Mouse (Mus musculus): Measurements from ENCODE around the gene Ccdc65. TPM values are rescaled to one million over a fixed set of nuclear protein-coding genes. Genes with fewer than 3 reads are reported as not detected.

The Ccdc65 gene
- polyA plus RNA-seq, 1 experiment from 2014 or later = 1.7 TPM

DNA sequence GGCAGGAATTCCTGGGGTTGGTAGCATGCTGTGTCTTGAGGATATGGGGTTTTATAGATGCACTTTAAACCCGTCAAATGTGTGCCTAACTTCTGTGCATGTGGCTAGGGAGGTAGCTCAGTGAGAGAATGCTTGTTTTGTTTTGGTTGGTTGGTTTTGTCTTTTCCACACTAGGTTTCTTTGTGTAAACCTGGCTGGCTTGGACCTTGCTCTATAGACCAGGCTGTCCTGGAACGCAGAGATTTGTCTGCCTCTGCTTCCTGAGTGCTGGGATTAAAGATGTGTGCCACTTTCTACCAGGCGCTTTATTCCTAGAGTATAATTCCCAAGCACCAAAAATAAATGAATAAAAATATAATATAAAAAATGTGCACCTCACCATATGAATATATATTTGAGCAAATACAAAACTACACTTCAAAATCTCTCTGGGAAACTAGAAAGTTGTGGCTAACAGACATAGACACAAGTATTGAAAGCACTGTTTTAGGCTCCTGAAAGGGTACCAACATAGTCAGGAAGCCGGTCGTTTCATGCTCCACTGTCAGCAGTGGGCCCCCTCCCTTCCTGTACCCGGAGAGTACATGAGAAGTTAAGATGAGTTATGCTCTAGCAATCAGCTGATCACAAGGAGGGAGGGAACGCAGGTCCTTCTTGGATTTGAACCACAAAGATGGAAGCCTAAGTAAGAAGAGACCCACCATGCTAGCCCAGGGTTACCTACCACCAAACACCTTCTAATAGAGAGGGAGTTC lies 22.0 kb downstream of the Ccdc65 start:
- H3K36me3 ChIP-seq (ENCODE audit: control insufficient read depth, insufficient read depth, low read length) = no peaks in the 10 kb centered on the region
- H3K4me2 ChIP-seq (ENCODE audit: low read depth, low read length) = no peak overlapping the region
- no peak overlapping the region for H3K27ac ChIP-seq (ENCODE audit: low read length)
- 76% methylated on average over 7 of the region's 7 CpGs for WGBS
- no peak overlapping the region for H3K4me3 ChIP-seq (replicated peaks; ENCODE audit: low read length)
- no peaks in the 10 kb centered on the region for H3K9me3 ChIP-seq (replicated peaks; ENCODE audit: control insufficient read depth, low read length)
- ATAC-seq (ENCODE audit: insufficient read depth, low FRiP score) = no peak
- H3K9ac ChIP-seq (ENCODE audit: low read length) = no peak overlapping the region
- H3K4me1 ChIP-seq (ENCODE audit: control insufficient read depth, insufficient read depth, low read length) = peaks cover 15% of the 10 kb centered on the region
- H3K27me3 ChIP-seq (ENCODE audit: control insufficient read depth, insufficient read depth, low read length) = no peaks in the 10 kb centered on the region

DNA sequence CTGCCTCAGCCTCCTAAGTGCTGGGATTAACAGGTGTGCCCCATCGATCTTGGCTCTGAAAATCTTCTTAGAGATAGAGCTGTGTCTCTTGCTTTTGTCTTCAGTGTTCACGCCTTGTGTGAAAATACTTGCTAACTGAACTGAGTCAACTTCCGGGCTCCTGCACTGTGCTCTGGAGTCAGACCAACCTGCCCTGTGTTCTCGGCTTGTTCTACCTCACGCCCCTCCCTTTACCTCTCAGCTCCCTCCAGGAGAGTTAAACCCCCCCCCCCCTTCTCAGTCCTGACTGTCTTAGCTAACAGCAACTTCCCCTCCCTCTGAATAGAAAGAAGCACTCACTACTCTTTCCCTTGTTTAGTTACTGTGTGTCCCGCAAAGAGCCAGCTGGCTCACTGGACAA lies 22.8 kb downstream of the Ccdc65 start:
- Histone ChIP-seq H3K27me3 (ENCODE audit: control insufficient read depth, insufficient read depth, low read length) (no peaks in the 10 kb centered on the region), H3K4me2 (ENCODE audit: low read depth, low read length) (no peak overlapping the region), H3K36me3 (ENCODE audit: control insufficient read depth, insufficient read depth, low read length) (peaks cover under 1% of the 10 kb centered on the region; the same call in 1 of the 2 replicates), H3K4me3 (replicated peaks; ENCODE audit: low read length) (no peak overlapping the region), H3K9me3 (replicated peaks; ENCODE audit: control insufficient read depth, low read length) (no peaks in the 10 kb centered on the region), H3K9ac (ENCODE audit: low read length) (no peak overlapping the region), H3K27ac (ENCODE audit: low read length) (no peak overlapping the region), H3K4me1 (ENCODE audit: control insufficient read depth, insufficient read depth, low read length) (peaks cover 15% of the 10 kb centered on the region)
- no peak for ATAC-seq (ENCODE audit: insufficient read depth, low FRiP score)
- WGBS = 68% methylated on average over 6 of the region's 6 CpGs

DNA sequence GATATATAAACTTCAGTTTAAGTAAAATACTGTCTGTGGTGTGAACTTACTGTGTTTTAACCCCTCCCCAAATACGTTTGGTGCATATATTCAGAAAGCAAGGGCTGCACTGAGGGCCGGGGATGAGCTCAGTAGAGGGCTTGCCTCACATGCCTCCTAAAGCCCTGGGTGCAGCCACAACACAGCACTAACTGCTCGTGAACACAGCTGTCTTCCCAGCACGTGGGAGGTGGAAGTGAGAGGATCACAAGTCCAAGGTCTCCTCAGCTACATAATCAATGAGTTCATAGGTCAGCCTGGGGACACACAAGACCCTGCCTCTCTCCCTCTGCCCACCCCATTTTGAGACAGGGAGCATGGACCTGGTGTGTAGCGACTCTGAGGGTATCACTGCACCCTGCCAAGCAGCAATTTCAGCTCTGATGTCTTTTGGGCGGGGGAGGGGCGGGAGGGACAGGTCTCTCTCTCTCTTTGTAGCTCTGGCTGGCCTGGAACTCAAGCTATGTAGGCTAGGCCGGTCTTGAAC lies 24.1 kb downstream of the Ccdc65 start:
- no peak overlapping the region for H3K27ac ChIP-seq (ENCODE audit: low read length)
- H3K9me3 ChIP-seq (replicated peaks; ENCODE audit: control insufficient read depth, low read length) = no peaks in the 10 kb centered on the region
- H3K27me3 ChIP-seq (ENCODE audit: control insufficient read depth, insufficient read depth, low read length) = no peaks in the 10 kb centered on the region
- H3K4me1 ChIP-seq (ENCODE audit: control insufficient read depth, insufficient read depth, low read length) = peaks cover 8% of the 10 kb centered on the region
- no peak overlapping the region for H3K4me3 ChIP-seq (replicated peaks; ENCODE audit: low read length)
- H3K36me3 ChIP-seq (ENCODE audit: control insufficient read depth, insufficient read depth, low read length) = peaks cover 9% of the 10 kb centered on the region
- H3K4me2 ChIP-seq (ENCODE audit: low read depth, low read length) = no peak overlapping the region
- WGBS = 58% methylated on average over 8 of the region's 8 CpGs
- ATAC-seq (ENCODE audit: insufficient read depth, low FRiP score) = no peak
- H3K9ac ChIP-seq (ENCODE audit: low read length) = no peak overlapping the region

DNA sequence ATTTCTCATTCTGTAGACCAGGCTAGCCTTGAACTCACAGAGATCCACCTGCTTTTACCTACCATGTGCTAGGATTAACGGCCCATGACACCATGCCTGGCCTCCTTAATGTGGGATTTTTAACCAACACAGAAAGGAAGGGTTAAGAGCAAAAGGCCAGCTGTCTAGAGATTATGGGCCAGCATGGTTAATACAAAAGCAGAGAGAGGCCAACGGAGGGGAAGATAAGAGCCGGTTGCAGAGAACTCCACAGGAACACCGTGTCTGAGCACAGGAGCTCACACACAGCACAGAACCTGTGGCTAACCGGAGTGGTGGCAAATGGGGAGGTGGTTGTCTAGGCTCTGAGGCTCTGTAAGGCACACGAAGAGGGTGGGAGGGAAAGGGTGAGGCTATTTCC lies 25.4 kb downstream of the Ccdc65 start:
- no peaks in the 10 kb centered on the region for H3K27me3 ChIP-seq (ENCODE audit: control insufficient read depth, insufficient read depth, low read length)
- H3K27ac ChIP-seq (ENCODE audit: low read length) = peak overlapping the region; percentile 21; the same call in 1 of the 2 replicates
- no peak overlapping the region for H3K9ac ChIP-seq (ENCODE audit: low read length)
- peaks cover 9% of the 10 kb centered on the region for H3K36me3 ChIP-seq (ENCODE audit: control insufficient read depth, insufficient read depth, low read length)
- peaks cover 2% of the 10 kb centered on the region for H3K4me1 ChIP-seq (ENCODE audit: control insufficient read depth, insufficient read depth, low read length)
- H3K9me3 ChIP-seq (replicated peaks; ENCODE audit: control insufficient read depth, low read length) = no peaks in the 10 kb centered on the region
- 47% methylated on average over 6 of the region's 6 CpGs for WGBS
- H3K4me2 ChIP-seq (ENCODE audit: low read depth, low read length) = no peak overlapping the region
- peak; percentile 66 for ATAC-seq (ENCODE audit: insufficient read depth, low FRiP score)
- H3K4me3 ChIP-seq (replicated peaks; ENCODE audit: low read length) = no peak overlapping the region

DNA sequence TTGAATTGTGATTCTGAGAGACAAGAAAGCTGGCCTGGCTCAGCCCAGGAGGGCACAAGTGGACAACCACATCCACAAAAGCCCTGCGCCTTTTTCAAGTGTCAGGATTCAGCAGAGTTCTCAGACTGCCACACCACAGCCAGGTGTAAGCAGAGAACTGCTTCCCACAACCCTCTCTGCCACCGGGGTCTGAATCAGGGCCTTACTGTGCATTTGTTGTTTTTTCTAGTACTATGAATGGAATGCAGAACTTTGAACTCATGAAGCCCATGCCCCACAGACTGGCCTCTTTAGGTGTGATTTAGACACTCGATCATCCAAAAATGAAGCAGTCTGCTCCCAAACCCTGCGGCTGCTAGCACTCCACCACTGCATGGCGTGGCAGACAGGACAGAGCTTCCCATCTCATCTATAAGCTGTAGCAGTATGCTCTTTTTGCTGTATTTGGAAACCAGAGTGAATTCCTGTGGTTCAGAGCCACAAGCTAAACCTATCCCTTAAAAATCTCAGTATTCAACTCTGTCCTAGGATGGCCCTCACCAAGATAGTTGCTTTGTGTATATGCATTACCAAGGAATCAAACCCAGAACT lies 26.1 kb downstream of the Ccdc65 start:
- peaks cover 10% of the 10 kb centered on the region for H3K36me3 ChIP-seq (ENCODE audit: control insufficient read depth, insufficient read depth, low read length)
- ATAC-seq (ENCODE audit: insufficient read depth, low FRiP score) = no peak
- peaks cover 2% of the 10 kb centered on the region; the same call in 1 of the 2 replicates for H3K4me1 ChIP-seq (ENCODE audit: control insufficient read depth, insufficient read depth, low read length)
- WGBS = 66% methylated on average over 5 of the region's 5 CpGs
- no peaks in the 10 kb centered on the region for H3K27me3 ChIP-seq (ENCODE audit: control insufficient read depth, insufficient read depth, low read length)
- H3K9ac ChIP-seq (ENCODE audit: low read length) = peak overlapping the region; percentile 7; the same call in 1 of the 2 replicates
- H3K27ac ChIP-seq (ENCODE audit: low read length) = peak overlapping the region; percentile 21; the same call in 1 of the 2 replicates
- H3K9me3 ChIP-seq (replicated peaks; ENCODE audit: control insufficient read depth, low read length) = no peaks in the 10 kb centered on the region
- no peak overlapping the region for H3K4me3 ChIP-seq (replicated peaks; ENCODE audit: low read length)
- H3K4me2 ChIP-seq (ENCODE audit: low read depth, low read length) = no peak overlapping the region

DNA sequence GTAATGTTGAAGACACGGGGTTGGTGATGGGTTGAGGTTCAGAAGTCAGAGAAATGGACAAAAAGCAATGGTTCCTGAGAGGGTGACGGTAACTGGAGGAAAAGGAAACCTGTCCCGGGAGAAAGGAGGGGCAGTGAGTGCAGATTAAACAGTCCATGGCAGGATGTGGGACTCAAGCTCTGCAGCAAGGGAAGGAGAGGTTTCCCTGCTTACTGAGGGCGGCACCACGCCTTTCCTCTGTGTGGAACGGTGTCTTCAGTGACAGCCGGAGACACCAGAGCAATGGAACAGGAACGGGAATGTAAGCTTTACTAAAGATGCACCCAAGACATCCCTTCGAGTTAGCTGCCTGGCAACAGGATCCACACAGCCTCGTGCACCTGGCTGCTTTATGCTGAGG lies 28.5 kb downstream of the Ccdc65 start:
- Histone ChIP-seq H3K36me3 (ENCODE audit: control insufficient read depth, insufficient read depth, low read length) (peaks cover 16% of the 10 kb centered on the region), H3K27me3 (ENCODE audit: control insufficient read depth, insufficient read depth, low read length) (no peaks in the 10 kb centered on the region), H3K4me3 (replicated peaks; ENCODE audit: low read length) (no peak overlapping the region), H3K9ac (ENCODE audit: low read length) (no peak overlapping the region), H3K4me2 (ENCODE audit: low read depth, low read length) (no peak overlapping the region), H3K9me3 (replicated peaks; ENCODE audit: control insufficient read depth, low read length) (no peaks in the 10 kb centered on the region), H3K27ac (ENCODE audit: low read length) (no peak overlapping the region), H3K4me1 (ENCODE audit: control insufficient read depth, insufficient read depth, low read length) (0 out of 2 replicates have a peak, but pooled peaks cover 2% of the 10 kb centered on the region)
- WGBS = 86% methylated on average over 10 of the region's 10 CpGs
- ATAC-seq (ENCODE audit: insufficient read depth, low FRiP score) = no peak

DNA sequence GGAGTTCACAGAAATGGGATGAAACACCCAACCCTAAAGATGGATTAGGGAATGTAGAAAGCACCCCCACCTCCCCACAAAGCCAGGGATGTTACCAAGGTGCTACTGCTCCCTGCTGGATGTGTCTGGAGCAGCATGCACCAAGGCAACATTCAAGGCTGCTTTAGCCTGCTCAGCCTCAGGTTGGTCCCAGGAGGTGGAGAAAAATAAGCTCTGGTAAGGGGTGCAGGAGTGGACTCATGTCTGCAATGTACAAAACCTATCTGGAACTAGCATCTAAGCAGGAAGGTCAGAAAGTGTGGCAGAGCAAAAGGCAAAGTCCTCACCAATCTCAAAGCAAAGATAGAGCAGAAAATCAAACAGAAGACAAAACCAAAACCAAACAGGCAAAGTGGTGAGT lies 29.9 kb downstream of the Ccdc65 start:
- Histone ChIP-seq H3K27ac (ENCODE audit: low read length) (no peak overlapping the region), H3K36me3 (ENCODE audit: control insufficient read depth, insufficient read depth, low read length) (peaks cover 20% of the 10 kb centered on the region), H3K27me3 (ENCODE audit: control insufficient read depth, insufficient read depth, low read length) (no peaks in the 10 kb centered on the region), H3K4me3 (replicated peaks; ENCODE audit: low read length) (no peak overlapping the region), H3K9ac (ENCODE audit: low read length) (no peak overlapping the region), H3K4me2 (ENCODE audit: low read depth, low read length) (no peak overlapping the region), H3K4me1 (ENCODE audit: control insufficient read depth, insufficient read depth, low read length) (0 out of 2 replicates have a peak, but pooled peaks cover 2% of the 10 kb centered on the region), H3K9me3 (replicated peaks; ENCODE audit: control insufficient read depth, low read length) (no peaks in the 10 kb centered on the region)
- ATAC-seq (ENCODE audit: insufficient read depth, low FRiP score) = peak; percentile 76; the same call in 1 of the 2 replicates

DNA sequence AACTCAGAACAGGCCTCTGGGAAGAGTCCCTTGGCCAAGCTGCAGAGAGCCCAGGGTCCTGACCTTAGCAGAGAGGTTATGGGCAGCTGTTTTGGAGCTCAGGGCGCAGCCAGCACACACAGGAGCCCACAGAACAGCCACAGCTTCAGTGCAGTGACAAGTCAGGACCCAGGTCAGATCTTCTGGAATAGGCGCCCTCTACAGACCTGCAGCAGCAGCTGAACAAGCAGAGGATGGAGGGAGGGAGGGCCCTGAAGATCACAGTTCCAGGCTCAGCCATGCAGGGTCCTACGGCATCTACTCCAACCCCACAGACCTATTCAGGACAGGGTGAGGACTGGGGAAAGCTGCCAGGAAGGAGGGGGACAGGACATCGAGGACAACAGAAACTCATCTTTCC lies 30.8 kb downstream of the Ccdc65 start:
- no peaks in the 10 kb centered on the region for H3K27me3 ChIP-seq (ENCODE audit: control insufficient read depth, insufficient read depth, low read length)
- H3K9ac ChIP-seq (ENCODE audit: low read length) = no peak overlapping the region
- no peak overlapping the region for H3K4me2 ChIP-seq (ENCODE audit: low read depth, low read length)
- no peak for ATAC-seq (ENCODE audit: insufficient read depth, low FRiP score)
- H3K36me3 ChIP-seq (ENCODE audit: control insufficient read depth, insufficient read depth, low read length) = peaks cover 20% of the 10 kb centered on the region
- 0 out of 2 replicates have a peak, but pooled peaks cover 2% of the 10 kb centered on the region for H3K4me1 ChIP-seq (ENCODE audit: control insufficient read depth, insufficient read depth, low read length)
- H3K9me3 ChIP-seq (replicated peaks; ENCODE audit: control insufficient read depth, low read length) = no peaks in the 10 kb centered on the region
- peak overlapping the region; percentile 72; the same call in 1 of the 2 replicates for H3K27ac ChIP-seq (ENCODE audit: low read length)
- WGBS = 62% methylated on average over 4 of the region's 4 CpGs
- H3K4me3 ChIP-seq (replicated peaks; ENCODE audit: low read length) = no peak overlapping the region

DNA sequence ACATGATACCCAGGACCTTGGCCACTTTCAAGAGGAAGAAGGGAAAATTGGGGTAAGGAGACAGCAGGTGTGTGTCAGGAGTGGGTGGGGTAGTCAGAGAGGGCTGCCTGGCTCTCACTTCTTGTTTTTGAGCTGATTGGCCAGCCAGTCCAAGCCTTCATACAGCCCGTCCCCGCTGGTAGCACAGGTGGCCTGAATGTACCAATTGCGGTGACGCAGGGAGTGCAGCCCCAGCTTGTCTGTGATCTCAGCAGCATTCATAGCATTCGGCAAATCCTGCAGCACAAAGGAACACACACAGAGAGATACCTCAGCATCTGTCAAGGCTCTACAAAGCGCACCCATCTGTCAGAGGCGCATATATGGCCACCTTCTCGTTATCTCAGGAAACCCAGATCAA lies 32.2 kb downstream of the Ccdc65 start:
- H3K4me2 ChIP-seq (ENCODE audit: low read depth, low read length) = no peak overlapping the region
- H3K9ac ChIP-seq (ENCODE audit: low read length) = no peak overlapping the region
- no peak for ATAC-seq (ENCODE audit: insufficient read depth, low FRiP score)
- H3K36me3 ChIP-seq (ENCODE audit: control insufficient read depth, insufficient read depth, low read length) = peaks cover 20% of the 10 kb centered on the region
- 0 out of 2 replicates have a peak, but pooled peaks cover 2% of the 10 kb centered on the region for H3K4me1 ChIP-seq (ENCODE audit: control insufficient read depth, insufficient read depth, low read length)
- no peaks in the 10 kb centered on the region for H3K27me3 ChIP-seq (ENCODE audit: control insufficient read depth, insufficient read depth, low read length)
- H3K4me3 ChIP-seq (replicated peaks; ENCODE audit: low read length) = no peak overlapping the region
- WGBS = 84% methylated on average over 8 of the region's 8 CpGs
- H3K27ac ChIP-seq (ENCODE audit: low read length) = no peak overlapping the region
- no peaks in the 10 kb centered on the region for H3K9me3 ChIP-seq (replicated peaks; ENCODE audit: control insufficient read depth, low read length)
